Mouse (Mus musculus) right cerebral cortex, adult 2 months (tissue): ENCODE results near the gene Gfap.

Experiments used
- DNase-seq, 2 experiments: peaks; one replicate each; pipeline ENCODE4 v3.0.0; 2021 to 2022; ENCODE audit warnings: low spot score in 2 of 2

The Gfap gene

GRCm38 (mm10) chr11:102900763-102901162 lies at the start of gene Gfap:
Gene Gfap, minus strand, starts transcription at chr11:102900912.
- DNase-seq, result peak; percentile 81 to 84

- DNase-seq, result peak in 1 of 2 experiments; percentile 37
These were observed 47.6 kb upstream of the Gfap start for GRCm38 (mm10) chr11:102948043-102948961.

- DNase-seq, result no peak
These were observed 46.3 kb upstream of the Gfap start for GRCm38 (mm10) chr11:102946992-102947343.

GRCm38 (mm10) chr11:102946265-102946991 lies 45.7 kb upstream of the Gfap start, which contains the start of gene C1ql1:
Gene C1ql1, minus strand, starts transcription at chr11:102946688.
- peak in 1 of 2 experiments; percentile 41 for DNase-seq

GRCm38 (mm10) chr11:102945306-102946264 lies 44.9 kb upstream of the Gfap start:
- no peak for DNase-seq

- no peak for DNase-seq
These were observed 40.5 kb upstream of the Gfap start for GRCm38 (mm10) chr11:102941236-102941635.

GRCm38 (mm10) chr11:102939024-102939675 lies 38.4 kb upstream of the Gfap start:
- DNase-seq, result no peak

GRCm38 (mm10) chr11:102937529-102938182 lies 36.9 kb upstream of the Gfap start:
- DNase-seq, result no peak

- no peak for DNase-seq
These were observed 35.6 kb upstream of the Gfap start for GRCm38 (mm10) chr11:102936272-102936671.

GRCm38 (mm10) chr11:102930672-102931071 lies 30.0 kb upstream of the Gfap start:
- no peak for DNase-seq

- no peak for DNase-seq
These were observed 24.6 kb upstream of the Gfap start for GRCm38 (mm10) chr11:102925351-102925717.

GRCm38 (mm10) chr11:102924557-102925350 lies 24.0 kb upstream of the Gfap start, which contains the start of gene Kif18b:
Gene Kif18b, minus strand, starts transcription at chr11:102925124.
- DNase-seq, result peak; percentile 96 to 97

GRCm38 (mm10) chr11:102921491-102921890 lies 20.8 kb upstream of the Gfap start:
- no peak for DNase-seq

- DNase-seq, result no peak
These were observed 17.4 kb upstream of the Gfap start for GRCm38 (mm10) chr11:102918077-102918476.

GRCm38 (mm10) chr11:102915380-102915779 lies 14.7 kb upstream of the Gfap start:
- DNase-seq, result no peak

GRCm38 (mm10) chr11:102911376-102911775 lies 10.7 kb upstream of the Gfap start:
- DNase-seq, result no peak

- DNase-seq, result no peak
These were observed 2.9 kb upstream of the Gfap start for GRCm38 (mm10) chr11:102903654-102904053.

- DNase-seq, result no peak
These were observed 1.4 kb upstream of the Gfap start for GRCm38 (mm10) chr11:102902107-102902506.

GRCm38 (mm10) chr11:102901199-102901598 lies 487 bp upstream of the Gfap start:
- no peak for DNase-seq

- DNase-seq, result peak in 1 of 2 experiments; percentile 21
These were observed 2.3 kb downstream of the Gfap start for GRCm38 (mm10) chr11:102898408-102898807.
